Mouse (Mus musculus) midbrain, embryonic 12.5 days (tissue): ENCODE measurements around the gene Gm10643. TPM values are rescaled to one million over a fixed set of nuclear protein-coding genes. Genes with fewer than 3 reads are reported as not detected.

Experiments used
- ATAC-seq: fragments of 200-750 bp; cut with Nextera tagmentation; 2 replicates; pipeline ENCODE4 v1.8.0; 2017; ENCODE audit warnings: low read depth, moderate TSS enrichment, moderate library complexity; ENCODE audit not compliant: low FRiP score
- H3K27ac ChIP-seq: fragments of 300-500 bp; sonication (generic); replicated peaks from 2 replicates; pipeline ENCODE4 v1.5.1; 2016; ENCODE audit warnings: mild to moderate bottlenecking
- H3K27me3 ChIP-seq: fragments of 300-500 bp; sonication (generic); 2 replicates; pipeline ENCODE4 v1.6.1; 2016; ENCODE audit warnings: mild to moderate bottlenecking
- H3K36me3 ChIP-seq: fragments of 300-500 bp; sonication (generic); 2 replicates; pipeline ENCODE4 v1.6.1; 2016
- H3K4me1 ChIP-seq: fragments of 300-500 bp; sonication (generic); 2 replicates; pipeline ENCODE4 v1.6.1; 2016
- H3K4me2 ChIP-seq: fragments of 300-500 bp; sonication (generic); replicated peaks from 2 replicates; pipeline ENCODE4 v1.6.1; 2016; ENCODE audit warnings: mild to moderate bottlenecking, moderate library complexity
- H3K4me3 ChIP-seq: fragments of 300-500 bp; sonication (generic); 2 replicates; pipeline ENCODE4 v1.5.1; 2016; ENCODE audit warnings: mild to moderate bottlenecking
- H3K9ac ChIP-seq: fragments of 300-500 bp; sonication (generic); replicated peaks from 2 replicates; pipeline ENCODE4 v1.6.1; 2016; ENCODE audit warnings: mild to moderate bottlenecking, moderate library complexity
- H3K9me3 ChIP-seq: fragments of 300-500 bp; sonication (generic); 2 replicates; pipeline ENCODE4 v1.6.1; 2016; ENCODE audit warnings: mild to moderate bottlenecking
- WGBS: fragments of 180-500 bp; shearing (Covaris S2); methylation state at CpG from one replicate; pipeline ENCODE4 v1.1.7; 2016; 5-methylcytosine and 5-hydroxymethylcytosine counted together
- polyA plus RNA-seq: library from polyadenylated mRNA; unstranded; fragments of >200 nt; fragmentation: Nextera tagmentation; extraction: Ambion mirVana; gene quantifications from 2 replicates; pipeline ENCODE4 v1.2.1, GENCODE M21; 2016

Gm10643 gene
- polyA plus RNA-seq: 1.5 and 1.6 TPM in 2 replicates

GRCm38 (mm10) chr8:84065037-84065436, at the start of gene Gm10643:
Gm10643 (minus strand) TSS chr8:84065137.
- Histone ChIP-seq H3K36me3 (no peaks in the 10 kb centered on the region), H3K4me2 (peak within 1 kb of the TSS; percentile 60), H3K9ac (peak within 1 kb of the TSS; percentile 48), H3K27me3 (no peaks in the 10 kb centered on the region), H3K9me3 (no peaks in the 10 kb centered on the region), H3K4me3 (peak within 1 kb of the TSS; percentile 97), H3K4me1 (peaks cover 26% of the 10 kb centered on the region), H3K27ac (peak within 1 kb of the TSS; percentile 60)
- no peak for ATAC-seq
- WGBS: 80% methylated on average over 1 of the region's 1 CpGs

- no peak for ATAC-seq
- Histone ChIP-seq H3K27ac (no peak overlapping the region), H3K9ac (no peak overlapping the region), H3K27me3 (no peaks in the 10 kb centered on the region), H3K36me3 (peaks cover 12% of the 10 kb centered on the region), H3K4me3 (no peak overlapping the region), H3K4me1 (peaks cover 29% of the 10 kb centered on the region), H3K9me3 (no peaks in the 10 kb centered on the region), H3K4me2 (no peak overlapping the region)
- 95% methylated on average over 6 of the region's 6 CpGs for WGBS
These were observed 41.5 kb upstream of the Gm10643 start for GRCm38 (mm10) chr8:84106216-84107040.

- Histone ChIP-seq H3K36me3 (peaks cover 20% of the 10 kb centered on the region), H3K4me3 (no peak overlapping the region), H3K27ac (peak overlapping the region; percentile 79; the same call in 1 of the 2 replicates), H3K4me1 (peaks cover 29% of the 10 kb centered on the region), H3K9ac (no peak overlapping the region), H3K4me2 (no peak overlapping the region), H3K27me3 (no peaks in the 10 kb centered on the region), H3K9me3 (no peaks in the 10 kb centered on the region)
- ATAC-seq: no peak
- WGBS: 80% methylated on average over 2 of the region's 2 CpGs
These were observed 40.7 kb upstream of the Gm10643 start for GRCm38 (mm10) chr8:84105676-84106075.

- H3K4me3 ChIP-seq: peak within 1 kb of the TSS; percentile 52
- 7% methylated on average over 42 of the region's 42 CpGs for WGBS
- peak within 1 kb of the TSS; percentile 81 for H3K27ac ChIP-seq
- peaks cover 29% of the 10 kb centered on the region for H3K4me1 ChIP-seq
- H3K36me3 ChIP-seq: peaks cover 25% of the 10 kb centered on the region
- peak within 1 kb of the TSS; percentile 79 for H3K9ac ChIP-seq
- H3K27me3 ChIP-seq: no peaks in the 10 kb centered on the region
- ATAC-seq: peak; percentile 97
- peak within 1 kb of the TSS; percentile 83 for H3K4me2 ChIP-seq
- H3K9me3 ChIP-seq: no peaks in the 10 kb centered on the region
These were observed 40.0 kb upstream of the Gm10643 start, which contains the start of gene Dcaf15 for GRCm38 (mm10) chr8:84104697-84105609. Dcaf15 (minus strand) TSS chr8:84104768.

GRCm38 (mm10) chr8:84104221-84104620, 39.3 kb upstream of the Gm10643 start:
- H3K27me3 ChIP-seq: no peaks in the 10 kb centered on the region
- H3K36me3 ChIP-seq: peaks cover 32% of the 10 kb centered on the region
- peak overlapping the region; percentile 79 for H3K9ac ChIP-seq
- WGBS: 1% methylated on average over 28 of the region's 29 CpGs
- ATAC-seq: peak; percentile 83
- H3K4me2 ChIP-seq: peak overlapping the region; percentile 83
- H3K9me3 ChIP-seq: no peaks in the 10 kb centered on the region
- H3K27ac ChIP-seq: peak overlapping the region; percentile 81
- peaks cover 29% of the 10 kb centered on the region for H3K4me1 ChIP-seq
- H3K4me3 ChIP-seq: peak overlapping the region; percentile 52

GRCm38 (mm10) chr8:84103601-84104000, 38.7 kb upstream of the Gm10643 start:
- Histone ChIP-seq H3K9me3 (no peaks in the 10 kb centered on the region), H3K27ac (peak overlapping the region; percentile 81), H3K4me1 (peaks cover 29% of the 10 kb centered on the region), H3K9ac (peak overlapping the region; percentile 79), H3K4me2 (peak overlapping the region; percentile 83), H3K4me3 (peak overlapping the region; percentile 52), H3K27me3 (no peaks in the 10 kb centered on the region), H3K36me3 (peaks cover 38% of the 10 kb centered on the region)
- no peak for ATAC-seq
- 60% methylated on average over 3 of the region's 3 CpGs for WGBS

GRCm38 (mm10) chr8:84101476-84102270, 36.7 kb upstream of the Gm10643 start:
- ATAC-seq: no peak
- no peak overlapping the region for H3K9ac ChIP-seq
- H3K9me3 ChIP-seq: no peaks in the 10 kb centered on the region
- H3K4me3 ChIP-seq: no peak overlapping the region
- no peaks in the 10 kb centered on the region for H3K27me3 ChIP-seq
- peaks cover 57% of the 10 kb centered on the region for H3K36me3 ChIP-seq
- no peak overlapping the region for H3K27ac ChIP-seq
- H3K4me2 ChIP-seq: no peak overlapping the region
- peaks cover 29% of the 10 kb centered on the region for H3K4me1 ChIP-seq
- 94% methylated on average over 25 of the region's 25 CpGs for WGBS

- H3K36me3 ChIP-seq: peaks cover 90% of the 10 kb centered on the region
- H3K4me2 ChIP-seq: no peak overlapping the region
- no peaks in the 10 kb centered on the region for H3K9me3 ChIP-seq
- no peaks in the 10 kb centered on the region for H3K27me3 ChIP-seq
- H3K9ac ChIP-seq: no peak overlapping the region
- no peak overlapping the region for H3K27ac ChIP-seq
- no peak for ATAC-seq
- peaks cover 17% of the 10 kb centered on the region for H3K4me1 ChIP-seq
- H3K4me3 ChIP-seq: no peak overlapping the region
- WGBS: 95% methylated on average over 7 of the region's 7 CpGs
These were observed 33.4 kb upstream of the Gm10643 start for GRCm38 (mm10) chr8:84098376-84098775.

- Histone ChIP-seq H3K27ac (no peak overlapping the region), H3K9ac (no peak overlapping the region), H3K4me2 (no peak overlapping the region), H3K9me3 (no peaks in the 10 kb centered on the region), H3K4me3 (no peak overlapping the region), H3K27me3 (no peaks in the 10 kb centered on the region), H3K36me3 (peaks cover 97% of the 10 kb centered on the region), H3K4me1 (no peaks in the 10 kb centered on the region)
- ATAC-seq: no peak
- 65% methylated on average over 8 of the region's 8 CpGs for WGBS
These were observed 31.1 kb upstream of the Gm10643 start for GRCm38 (mm10) chr8:84096061-84096460.

GRCm38 (mm10) chr8:84090585-84090984, 25.6 kb upstream of the Gm10643 start:
- no peaks in the 10 kb centered on the region for H3K27me3 ChIP-seq
- 93% methylated on average over 8 of the region's 8 CpGs for WGBS
- H3K4me3 ChIP-seq: no peak overlapping the region
- no peak overlapping the region for H3K27ac ChIP-seq
- H3K4me1 ChIP-seq: no peaks in the 10 kb centered on the region
- H3K9ac ChIP-seq: no peak overlapping the region
- no peaks in the 10 kb centered on the region for H3K9me3 ChIP-seq
- ATAC-seq: no peak
- peaks cover 92% of the 10 kb centered on the region for H3K36me3 ChIP-seq
- H3K4me2 ChIP-seq: no peak overlapping the region

GRCm38 (mm10) chr8:84089277-84089676, 24.3 kb upstream of the Gm10643 start:
- Histone ChIP-seq H3K27me3 (peaks cover 4% of the 10 kb centered on the region; the same call in 1 of the 2 replicates), H3K27ac (no peak overlapping the region), H3K9me3 (no peaks in the 10 kb centered on the region), H3K4me1 (peaks cover 8% of the 10 kb centered on the region), H3K36me3 (peaks cover 91% of the 10 kb centered on the region), H3K9ac (no peak overlapping the region), H3K4me3 (no peak overlapping the region), H3K4me2 (no peak overlapping the region)
- no peak for ATAC-seq
- 89% methylated on average over 9 of the region's 9 CpGs for WGBS
